Comparison of ENCODE assay signal across 18 mouse cellular contexts in the genomic region with DNA sequence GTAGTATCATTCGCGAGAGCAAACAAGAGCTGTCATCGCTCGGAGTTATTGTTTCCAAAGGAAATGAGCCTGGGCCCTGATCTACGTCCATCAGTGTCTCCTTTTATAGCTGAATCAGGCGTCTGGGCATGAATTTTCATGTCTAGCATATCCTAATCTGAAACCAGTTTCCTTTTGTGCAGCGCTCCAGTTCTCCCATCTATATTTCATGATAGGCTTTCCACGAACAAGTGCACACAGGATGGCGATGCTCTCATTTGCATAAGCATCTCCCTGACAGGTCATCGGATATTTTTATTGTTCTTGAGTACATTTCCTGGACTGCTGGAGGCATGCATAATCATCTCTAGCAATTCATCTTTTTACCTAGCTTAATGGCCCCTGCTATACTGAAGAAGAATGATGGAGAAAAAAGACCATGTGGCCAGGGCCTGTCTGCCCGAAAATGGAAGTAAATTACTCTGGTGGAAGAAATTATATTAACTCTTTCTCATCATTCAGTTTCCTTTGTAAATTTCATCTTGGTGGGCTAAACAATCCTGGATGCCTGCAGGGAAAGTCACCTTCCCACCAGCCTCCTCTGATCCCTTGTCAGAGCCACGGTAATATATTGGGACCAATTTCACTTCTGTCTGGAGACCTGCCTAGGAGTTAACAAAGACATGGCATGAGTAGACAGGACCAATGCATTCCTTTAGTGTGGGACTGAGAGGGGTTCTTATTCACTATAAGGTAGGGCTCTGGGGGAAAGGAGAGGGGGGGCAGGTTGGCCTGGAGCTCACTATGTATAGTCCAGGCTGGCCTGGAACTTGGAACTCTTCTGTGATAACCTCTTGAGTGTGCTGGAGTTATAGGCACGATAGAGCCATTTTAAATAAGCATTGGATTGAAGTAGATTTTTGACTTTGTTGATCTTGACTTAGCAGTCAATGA. TPM values are rescaled to one million over a fixed set of nuclear protein-coding genes. Genes with fewer than 3 reads are reported as not detected.
DNase-seq lines count a peak whose midpoint lies in the region; ATAC-seq and TF ChIP-seq lines count a peak whose summit lies in the region.
"Had no signal": no experiment of that assay in that cellular context is flagged by ENCODE, and none has a peak within 500 bp of the region (broad histone marks: within the 10 kb centered on the region; RNA-seq: fewer than 3 reads in every experiment).

No protein-coding gene starts in this region.

- H3K79me2 ChIP-seq in heart, adult 2 months (replicated peaks; ENCODE audit: control insufficient read depth, insufficient read depth, low read length) = no peaks in the 10 kb centered on the region

- intact Hi-C loops in heart, adult 2 months (cut with DNase I) = no loop called here
- intact Hi-C loops in heart, postnatal 10 days (cut with DNase I) = no loop called here

- peaks cover 3% of the 10 kb centered on the region for H3K4me1 ChIP-seq in heart, adult 2 months (ENCODE audit: control insufficient read depth, insufficient read depth, low read length)
- peaks cover 8% of the 10 kb centered on the region; the same call in 1 of the 2 replicates for H3K4me1 ChIP-seq in hindbrain, embryonic 12.5 days
- no peaks in the 10 kb centered on the region for H3K4me1 ChIP-seq in hindbrain, postnatal 0 days (ENCODE audit: insufficient read depth, low read length)
- peaks cover 7% of the 10 kb centered on the region; the same call in 1 of the 2 replicates for H3K4me1 ChIP-seq in hindbrain, embryonic 15.5 days (replicated peaks)
- peaks cover 12% of the 10 kb centered on the region; the same call in 1 of the 2 replicates for H3K4me1 ChIP-seq in neural tube, embryonic 12.5 days
- H3K4me1 ChIP-seq: forebrain, embryonic 15.5 days; stomach, embryonic 15.5 days had no signal

- H3K36me3 ChIP-seq in heart, adult 2 months (ENCODE audit: control insufficient read depth, insufficient read depth, low read length) = peaks cover 2% of the 10 kb centered on the region
- H3K36me3 ChIP-seq in hindbrain, embryonic 12.5 days = no peaks in the 10 kb centered on the region
- no peaks in the 10 kb centered on the region for H3K36me3 ChIP-seq in hindbrain, postnatal 0 days (ENCODE audit: insufficient read depth, low read length)
- H3K36me3 ChIP-seq in hindbrain, embryonic 15.5 days = no peaks in the 10 kb centered on the region
- H3K36me3 ChIP-seq in neural tube, embryonic 12.5 days = no peaks in the 10 kb centered on the region
- H3K36me3 ChIP-seq: forebrain, embryonic 15.5 days; stomach, embryonic 15.5 days had no signal

- no peaks in the 10 kb centered on the region for H3K9me3 ChIP-seq in hindbrain, embryonic 12.5 days (replicated peaks)
- H3K9me3 ChIP-seq in hindbrain, postnatal 0 days (ENCODE audit: low read length) = no peaks in the 10 kb centered on the region
- no peaks in the 10 kb centered on the region for H3K9me3 ChIP-seq in hindbrain, embryonic 15.5 days
- H3K9me3 ChIP-seq in neural tube, embryonic 12.5 days = no peaks in the 10 kb centered on the region
- H3K9me3 ChIP-seq: forebrain, embryonic 15.5 days; stomach, embryonic 15.5 days had no signal

- no peak overlapping the region for H3K4me3 ChIP-seq in heart, adult 2 months
- no peak overlapping the region for H3K4me3 ChIP-seq in hindbrain, embryonic 12.5 days
- H3K4me3 ChIP-seq in hindbrain, postnatal 0 days (ENCODE audit: low read length) = no peak overlapping the region
- no peak overlapping the region for H3K4me3 ChIP-seq in hindbrain, embryonic 15.5 days
- no peak overlapping the region for H3K4me3 ChIP-seq in neural tube, embryonic 12.5 days
- H3K4me3 ChIP-seq: forebrain, embryonic 15.5 days; myocyte; stomach, embryonic 15.5 days had no signal

- peak in 1 of 2 experiments; percentile 8 for DNase-seq in heart, adult 2 months
- no peak for DNase-seq in heart, postnatal 10 days
- DNase-seq in hindbrain, postnatal 0 days (ENCODE audit: low spot score) = no peak
- no peak for DNase-seq in ovary, postnatal 36 days (ENCODE audit: low spot score)
- DNase-seq in Muller cell, postnatal 12 days (ENCODE audit: inconsistent ontology term) = no peak
- DNase-seq: adrenal gland, postnatal 25 days; cerebellum, postnatal 14 days; kidney, adult 2 months; kidney, postnatal 4 days; liver; lung, adult 18-20 months had no signal

- no peak for TF ChIP-seq EP300 in heart, adult 2 months (IDR thresholded peaks at IDR 0.05; ENCODE audit: insufficient read depth, low read depth, low read length)

- 43% methylated on average over 13 of the region's 13 CpGs for WGBS in heart, adult 2 months
- 64% methylated on average over 13 of the region's 13 CpGs for WGBS in hindbrain, embryonic 12.5 days
- 58% methylated on average over 13 of the region's 13 CpGs for WGBS in hindbrain, postnatal 0 days
- WGBS in hindbrain, embryonic 15.5 days = 42% methylated on average over 13 of the region's 13 CpGs
- WGBS in neural tube, embryonic 12.5 days = 49% methylated on average over 13 of the region's 13 CpGs

- H3K27ac ChIP-seq in heart, adult 2 months = peak overlapping the region; percentile 0
- H3K27ac ChIP-seq in hindbrain, embryonic 12.5 days = peak overlapping the region; percentile 62
- H3K27ac ChIP-seq in hindbrain, postnatal 0 days = no peak overlapping the region
- peak overlapping the region; percentile 64; the same call in 1 of the 2 replicates for H3K27ac ChIP-seq in hindbrain, embryonic 15.5 days (replicated peaks)
- H3K27ac ChIP-seq in neural tube, embryonic 12.5 days = peak overlapping the region; percentile 65
- H3K27ac ChIP-seq: forebrain, embryonic 15.5 days; stomach, embryonic 15.5 days had no signal

- no peaks in the 10 kb centered on the region for H3K27me3 ChIP-seq in heart, adult 2 months (ENCODE audit: control insufficient read depth, insufficient read depth, low read length)
- no peaks in the 10 kb centered on the region for H3K27me3 ChIP-seq in hindbrain, embryonic 12.5 days
- H3K27me3 ChIP-seq in hindbrain, postnatal 0 days (ENCODE audit: insufficient read depth, low read length) = peaks cover 3% of the 10 kb centered on the region; the same call in 1 of the 2 replicates
- H3K27me3 ChIP-seq in hindbrain, embryonic 15.5 days = no peaks in the 10 kb centered on the region
- H3K27me3 ChIP-seq in neural tube, embryonic 12.5 days (replicated peaks) = no peaks in the 10 kb centered on the region
- H3K27me3 ChIP-seq: stomach, embryonic 15.5 days had no signal

- no peak for TF ChIP-seq POLR2A in heart, adult 2 months (IDR thresholded peaks at IDR 0.05; ENCODE audit: insufficient read depth, low read depth, low read length)

- H3K4me2 ChIP-seq in hindbrain, embryonic 12.5 days (replicated peaks) = no peak overlapping the region
- H3K4me2 ChIP-seq in hindbrain, postnatal 0 days (ENCODE audit: low read depth, low read length) = no peak overlapping the region
- H3K4me2 ChIP-seq in hindbrain, embryonic 15.5 days = no peak overlapping the region
- 0 out of 2 replicates have a peak overlapping the region, but pooled peaks have one; percentile 4 for H3K4me2 ChIP-seq in neural tube, embryonic 12.5 days (replicated peaks)
- H3K4me2 ChIP-seq: forebrain, embryonic 15.5 days; stomach, embryonic 15.5 days had no signal

- H3K9ac ChIP-seq in heart, adult 2 months (ENCODE audit: low read depth, low read length) = no peak overlapping the region
- H3K9ac ChIP-seq in hindbrain, embryonic 12.5 days = no peak overlapping the region
- no peak overlapping the region for H3K9ac ChIP-seq in hindbrain, postnatal 0 days (replicated peaks; ENCODE audit: low read length)
- no peak overlapping the region for H3K9ac ChIP-seq in hindbrain, embryonic 15.5 days
- no peak overlapping the region for H3K9ac ChIP-seq in neural tube, embryonic 12.5 days
- H3K9ac ChIP-seq: forebrain, embryonic 15.5 days; stomach, embryonic 15.5 days had no signal

- no peak for TF ChIP-seq CTCF in heart, adult 2 months (IDR thresholded peaks at IDR 0.05)
- no peak for TF ChIP-seq CTCF in hindbrain, postnatal 0 days (IDR thresholded peaks at IDR 0.05; ENCODE audit: low read depth)

- peak; percentile 88 for ATAC-seq in hindbrain, embryonic 12.5 days (ENCODE audit: low FRiP score)
- ATAC-seq in hindbrain, postnatal 0 days = no peak
- ATAC-seq in hindbrain, embryonic 15.5 days (ENCODE audit: low FRiP score, low read depth) = peak; percentile 82
- peak; percentile 85 for ATAC-seq in neural tube, embryonic 12.5 days (ENCODE audit: low FRiP score, low read depth)
- ATAC-seq: activated CD4-positive, CD25-positive, alpha-beta regulatory T cell, adult 4 months; forebrain, embryonic 15.5 days had no signal

RNA-seq across cellular contexts. Expression of gene Fam129a, which starts 21.4 kb away (rescaled TPM):
- total RNA-seq in heart, adult 2 months (2021) = 10 to 100 TPM; 13.3 to 14.9 TPM
- polyA plus RNA-seq in heart, adult 2 months (2012; rRNA removed) = 6.2 and 10.1 TPM in 2 replicates
- total RNA-seq in heart, postnatal 10 days (2021) = 10 to 100 TPM; 38.4 to 44.0 TPM
- polyA plus RNA-seq in hindbrain, embryonic 12.5 days (2016; fragmentation: Nextera tagmentation; extraction: Ambion mirVana) = 1.2 and 1.9 TPM in 2 replicates
- 1.6 and 2.6 TPM in 2 replicates for total RNA-seq in hindbrain, postnatal 0 days (2014; rRNA removed)
- 1.7 and 2.0 TPM in 2 replicates for polyA plus RNA-seq in hindbrain, postnatal 0 days (2015; fragmentation: Nextera tagmentation; extraction: Ambion mirVana)
- 0.94 and 0.96 TPM in 2 replicates for polyA plus RNA-seq in hindbrain, embryonic 15.5 days (2015; fragmentation: Nextera tagmentation; extraction: Ambion mirVana)
- polyA plus RNA-seq in neural tube, embryonic 12.5 days (2016; fragmentation: Nextera tagmentation; extraction: Ambion mirVana) = 3.8 and 4.7 TPM in 2 replicates
